Mouse (Mus musculus) bone marrow macrophage, adult 2 months (primary cell): ENCODE data around the gene Card14.

Experiments used
- CTCF ChIP-seq: IDR thresholded peaks from 2 replicates; pipeline ENCODE4 v1.5.1; 2012; ENCODE audit warnings: low read depth, mild to moderate bottlenecking, low read length, moderate library complexity
- POLR2A ChIP-seq: IDR thresholded peaks from 2 replicates; pipeline ENCODE4 v1.6.1; 2012; ENCODE audit warnings: mild to moderate bottlenecking, low read depth, low read length, borderline replicate concordance

DNA sequence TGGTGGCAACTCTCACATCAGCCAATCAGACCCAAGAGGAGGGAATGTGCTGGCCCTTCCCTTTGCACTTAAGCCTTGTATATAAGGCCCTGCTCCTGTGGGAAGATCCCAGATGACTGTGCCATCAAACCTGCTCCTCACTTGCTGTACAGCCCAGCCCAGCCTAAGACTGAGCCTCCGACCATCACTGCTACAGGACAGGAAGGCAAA lies at the start of gene Card14:
- no peak for TF ChIP-seq POLR2A
- TF ChIP-seq CTCF, result no peak
